Mouse (Mus musculus) heart, embryonic 12.5 days (tissue): ENCODE measurements around the gene Mocs2. TPM values are rescaled to one million over a fixed set of nuclear protein-coding genes. Genes with fewer than 3 reads are reported as not detected.
A peak's percentile ranks its signal among the peaks of the same experiment; 100 is the strongest.

Experiments used
- ATAC-seq: fragments of 200-750 bp; cut with Nextera tagmentation; 2 replicates; pipeline ENCODE4 v1.8.0; 2017; ENCODE audit warnings: moderate TSS enrichment, moderate library complexity; ENCODE audit not compliant: insufficient number of reproducible peaks, low FRiP score
- H3K27ac ChIP-seq: fragments of 300-500 bp; sonication (generic); 2 replicates; pipeline ENCODE4 v1.5.1; 2016; ENCODE audit warnings: mild to moderate bottlenecking, moderate library complexity; ENCODE audit not compliant: poor library complexity, severe bottlenecking
- H3K27me3 ChIP-seq: fragments of 300-500 bp; sonication (generic); replicated peaks from 2 replicates; pipeline ENCODE4 v1.6.1; 2016; ENCODE audit warnings: mild to moderate bottlenecking, moderate library complexity
- H3K36me3 ChIP-seq: fragments of 300-500 bp; sonication (generic); 2 replicates; pipeline ENCODE4 v1.6.1; 2016; ENCODE audit warnings: mild to moderate bottlenecking, moderate library complexity
- H3K4me1 ChIP-seq: fragments of 300-500 bp; sonication (generic); replicated peaks from 2 replicates; pipeline ENCODE4 v1.6.1; 2016; ENCODE audit warnings: mild to moderate bottlenecking
- H3K4me2 ChIP-seq: fragments of 300-500 bp; sonication (generic); 2 replicates; pipeline ENCODE4 v1.6.1; 2016; ENCODE audit warnings: mild to moderate bottlenecking, moderate library complexity
- H3K4me3 ChIP-seq: fragments of 300-500 bp; sonication (generic); 2 replicates; pipeline ENCODE4 v1.5.1; 2016; ENCODE audit warnings: mild to moderate bottlenecking
- H3K9ac ChIP-seq: fragments of 300-500 bp; sonication (generic); 2 replicates; pipeline ENCODE4 v1.6.1; 2016; ENCODE audit warnings: mild to moderate bottlenecking, moderate library complexity
- H3K9me3 ChIP-seq: fragments of 300-500 bp; sonication (generic); replicated peaks from 2 replicates; pipeline ENCODE4 v1.6.1; 2016; ENCODE audit warnings: mild to moderate bottlenecking, moderate library complexity
- WGBS: fragments of 180-500 bp; shearing (Covaris S2); methylation state at CpG from one replicate; pipeline ENCODE4 v1.1.7; 2016; 5-methylcytosine and 5-hydroxymethylcytosine counted together
- polyA plus RNA-seq: library from polyadenylated mRNA; unstranded; fragments of >200 nt; fragmentation: Nextera tagmentation; extraction: Ambion mirVana; gene quantifications from 2 replicates; pipeline ENCODE4 v1.2.1, GENCODE M21; 2016

Gene Mocs2
- polyA plus RNA-seq, 1 experiment from 2014 or later, result 51.7 TPM

DNA sequence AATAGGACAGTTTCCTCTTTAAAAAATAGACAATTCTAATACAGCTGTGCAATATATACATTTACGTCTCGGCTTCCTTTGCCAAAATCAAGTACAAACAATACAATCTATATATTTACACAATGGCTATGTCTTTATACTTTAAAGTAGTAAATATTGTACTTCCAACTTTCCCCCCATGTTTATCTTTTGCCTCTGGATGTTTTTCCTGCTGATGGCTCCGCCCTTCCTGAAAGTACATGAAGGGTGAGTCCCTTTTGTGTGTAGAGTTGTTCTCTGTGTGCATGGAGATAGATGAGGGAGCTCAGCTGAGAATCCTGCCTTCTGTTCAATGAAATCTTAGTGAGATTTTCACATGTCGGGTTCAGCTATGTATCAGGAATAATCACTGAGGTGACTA lies 15.3 kb downstream of the Mocs2 start:
- H3K4me1 ChIP-seq, result peaks cover 2% of the 10 kb centered on the region; the same call in 1 of the 2 replicates
- WGBS, result 84% methylated on average over 4 of the region's 4 CpGs
- H3K36me3 ChIP-seq, result peaks cover 28% of the 10 kb centered on the region
- no peak overlapping the region for H3K4me3 ChIP-seq
- no peaks in the 10 kb centered on the region for H3K27me3 ChIP-seq
- H3K9me3 ChIP-seq, result no peaks in the 10 kb centered on the region
- no peak overlapping the region for H3K4me2 ChIP-seq
- ATAC-seq, result no peak
- no peak overlapping the region for H3K27ac ChIP-seq
- no peak overlapping the region for H3K9ac ChIP-seq

DNA sequence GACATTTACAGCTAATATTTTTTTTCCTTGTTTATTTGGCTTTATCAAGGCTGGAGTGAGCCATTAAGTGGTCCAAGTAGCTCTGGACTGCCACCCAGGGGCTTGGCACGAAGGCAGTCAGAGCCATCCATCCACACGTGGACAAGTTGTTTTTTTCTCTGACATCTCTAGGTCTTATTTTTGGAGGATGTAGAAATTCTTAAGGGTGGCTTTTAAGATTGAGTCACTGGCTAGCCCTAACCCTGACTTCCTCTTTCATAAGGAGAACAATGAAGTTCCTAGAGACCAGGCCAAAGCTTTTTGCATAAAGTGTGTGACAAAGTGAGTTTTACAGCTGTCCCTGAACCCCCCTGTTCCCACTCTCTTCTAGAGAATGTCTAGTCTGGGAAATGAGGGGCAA lies 16.5 kb downstream of the Mocs2 start:
- H3K4me2 ChIP-seq, result no peak overlapping the region
- H3K27me3 ChIP-seq, result no peaks in the 10 kb centered on the region
- H3K9ac ChIP-seq, result no peak overlapping the region
- peaks cover 12% of the 10 kb centered on the region; the same call in 1 of the 2 replicates for H3K4me1 ChIP-seq
- 53% methylated on average over 2 of the region's 2 CpGs for WGBS
- H3K36me3 ChIP-seq, result peaks cover 23% of the 10 kb centered on the region
- no peaks in the 10 kb centered on the region for H3K9me3 ChIP-seq
- no peak overlapping the region for H3K27ac ChIP-seq
- no peak overlapping the region for H3K4me3 ChIP-seq
- ATAC-seq, result no peak

DNA sequence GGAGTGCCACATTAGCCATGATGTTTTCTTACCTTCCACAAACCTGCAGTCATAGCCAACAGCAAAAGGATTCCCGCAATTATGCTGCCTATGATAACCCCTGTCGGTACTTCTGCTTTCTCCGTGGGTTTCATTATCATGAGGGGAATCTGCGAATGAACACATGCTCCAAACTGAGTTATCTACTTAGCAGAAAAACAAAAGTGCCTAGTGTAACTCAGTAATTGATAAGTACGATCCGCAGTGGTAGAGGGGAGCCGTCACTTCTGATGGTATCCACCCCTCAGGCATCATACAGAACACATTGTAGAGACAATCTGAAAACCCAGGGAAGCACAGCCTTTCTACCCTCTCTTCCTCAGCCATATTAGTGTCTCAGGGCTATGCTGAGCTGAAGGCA lies 19.0 kb downstream of the Mocs2 start:
- Histone ChIP-seq H3K9ac (no peak overlapping the region), H3K4me1 (peaks cover 12% of the 10 kb centered on the region), H3K9me3 (no peaks in the 10 kb centered on the region), H3K27me3 (no peaks in the 10 kb centered on the region), H3K4me2 (no peak overlapping the region), H3K27ac (no peak overlapping the region), H3K36me3 (0 out of 2 replicates have a peak, but pooled peaks cover 10% of the 10 kb centered on the region), H3K4me3 (no peak overlapping the region)
- no peak for ATAC-seq
- 67% methylated on average over 7 of the region's 7 CpGs for WGBS

DNA sequence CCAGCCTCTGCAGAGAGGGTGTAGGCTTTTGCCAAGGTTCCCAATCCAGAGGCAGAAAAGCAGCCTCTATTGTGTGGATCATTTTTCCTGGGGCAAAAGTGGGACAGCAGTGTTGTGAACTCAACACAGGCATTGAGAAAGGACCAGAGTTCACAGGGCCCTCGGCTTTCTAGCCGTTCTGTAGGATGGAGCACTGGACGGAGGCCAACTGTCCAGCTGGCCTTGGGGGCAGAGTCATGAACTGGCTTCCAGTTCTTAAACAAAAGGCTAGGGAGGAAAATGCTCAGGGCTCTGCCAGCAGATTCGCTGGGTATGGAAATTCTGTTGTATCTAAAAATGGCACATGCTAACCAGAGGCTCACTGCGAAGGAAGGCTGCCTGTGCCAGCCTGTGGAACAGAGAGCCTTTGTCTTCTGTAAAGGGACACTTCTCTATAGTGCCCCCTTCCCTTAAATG lies 20.5 kb downstream of the Mocs2 start:
- H3K4me1 ChIP-seq, result peaks cover 12% of the 10 kb centered on the region
- 0 out of 2 replicates have a peak, but pooled peaks cover 10% of the 10 kb centered on the region for H3K36me3 ChIP-seq
- H3K27ac ChIP-seq, result peak overlapping the region; percentile 26
- 27% methylated on average over 5 of the region's 5 CpGs for WGBS
- peak; percentile 47; the same call in 1 of the 2 replicates for ATAC-seq
- H3K4me2 ChIP-seq, result no peak overlapping the region
- no peak overlapping the region for H3K4me3 ChIP-seq
- H3K27me3 ChIP-seq, result no peaks in the 10 kb centered on the region
- H3K9me3 ChIP-seq, result no peaks in the 10 kb centered on the region
- H3K9ac ChIP-seq, result no peak overlapping the region

DNA sequence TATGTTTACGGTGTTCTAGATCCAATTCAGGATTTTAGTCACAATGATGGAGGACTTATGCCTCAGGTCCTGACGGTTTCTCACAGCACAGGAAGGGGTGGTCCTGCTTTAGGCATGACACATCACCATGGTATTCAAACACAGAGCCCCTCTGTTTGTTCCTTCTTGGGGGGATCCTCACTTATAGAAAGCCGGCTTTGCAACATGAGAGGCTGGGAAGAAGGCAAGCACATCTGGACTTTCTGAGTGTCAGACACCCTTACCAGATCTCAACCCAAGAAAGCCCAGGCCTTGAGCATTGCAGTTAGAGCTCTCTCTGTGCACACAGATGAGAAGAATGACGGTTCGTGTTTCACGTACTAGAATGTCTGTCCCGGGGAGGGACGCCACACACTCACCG lies 21.1 kb downstream of the Mocs2 start:
- Histone ChIP-seq H3K4me3 (no peak overlapping the region), H3K4me2 (no peak overlapping the region), H3K9me3 (no peaks in the 10 kb centered on the region), H3K27ac (peak overlapping the region; percentile 26), H3K4me1 (peaks cover 12% of the 10 kb centered on the region), H3K9ac (no peak overlapping the region), H3K27me3 (no peaks in the 10 kb centered on the region), H3K36me3 (0 out of 2 replicates have a peak, but pooled peaks cover 10% of the 10 kb centered on the region)
- WGBS, result 66% methylated on average over 9 of the region's 9 CpGs
- no peak for ATAC-seq

DNA sequence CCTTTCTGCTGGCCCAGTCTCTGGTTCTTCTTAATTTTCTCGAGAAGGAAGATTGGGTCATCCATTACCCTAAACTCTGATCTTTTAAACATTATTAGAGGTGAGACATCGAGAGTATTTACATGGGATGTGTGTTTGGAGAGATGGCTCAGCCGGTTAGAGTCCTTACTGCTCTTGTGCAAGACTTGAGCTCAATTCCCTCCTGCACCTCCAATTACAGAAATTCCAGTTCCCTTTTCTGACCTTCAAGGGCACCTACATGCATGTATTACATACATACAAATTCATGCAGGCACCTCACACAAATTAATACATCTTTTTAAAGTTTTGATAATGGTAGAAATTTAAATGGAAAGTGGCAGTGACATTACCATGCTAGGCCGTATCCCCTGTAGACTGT lies 22.5 kb downstream of the Mocs2 start:
- H3K9ac ChIP-seq, result no peak overlapping the region
- H3K27me3 ChIP-seq, result no peaks in the 10 kb centered on the region
- H3K4me3 ChIP-seq, result no peak overlapping the region
- peaks cover 12% of the 10 kb centered on the region for H3K4me1 ChIP-seq
- no peak overlapping the region for H3K4me2 ChIP-seq
- 0 out of 2 replicates have a peak, but pooled peaks cover 4% of the 10 kb centered on the region for H3K36me3 ChIP-seq
- 83% methylated on average over 4 of the region's 4 CpGs for WGBS
- no peak overlapping the region for H3K27ac ChIP-seq
- no peaks in the 10 kb centered on the region for H3K9me3 ChIP-seq
- no peak for ATAC-seq

DNA sequence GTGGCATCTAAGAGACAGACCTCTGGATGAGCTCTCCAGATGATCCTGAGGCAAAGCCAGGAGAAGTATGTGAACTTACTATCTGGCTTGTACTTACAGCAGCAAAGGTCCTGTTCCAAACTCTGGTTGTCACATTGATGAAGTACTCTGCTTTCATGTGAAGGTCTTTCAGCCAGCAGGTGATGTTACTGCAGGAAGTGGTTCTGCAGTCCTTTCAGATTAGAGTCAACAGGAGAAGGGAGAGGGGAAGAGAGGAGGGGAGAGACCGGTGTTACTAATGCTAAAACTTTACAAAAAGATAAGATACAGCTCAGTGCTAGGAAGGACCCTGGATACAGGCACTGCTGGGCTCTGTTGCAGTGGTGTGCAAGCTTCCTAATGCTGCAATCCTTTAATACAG lies 25.3 kb downstream of the Mocs2 start:
- H3K4me1 ChIP-seq, result peaks cover 16% of the 10 kb centered on the region
- no peaks in the 10 kb centered on the region for H3K9me3 ChIP-seq
- H3K4me3 ChIP-seq, result no peak overlapping the region
- peaks cover 7% of the 10 kb centered on the region; the same call in 1 of the 2 replicates for H3K36me3 ChIP-seq
- no peak overlapping the region for H3K4me2 ChIP-seq
- H3K27me3 ChIP-seq, result no peaks in the 10 kb centered on the region
- no peak overlapping the region for H3K27ac ChIP-seq
- no peak overlapping the region for H3K9ac ChIP-seq
- WGBS, result 0% methylated on average over 1 of the region's 1 CpGs
- ATAC-seq, result no peak

DNA sequence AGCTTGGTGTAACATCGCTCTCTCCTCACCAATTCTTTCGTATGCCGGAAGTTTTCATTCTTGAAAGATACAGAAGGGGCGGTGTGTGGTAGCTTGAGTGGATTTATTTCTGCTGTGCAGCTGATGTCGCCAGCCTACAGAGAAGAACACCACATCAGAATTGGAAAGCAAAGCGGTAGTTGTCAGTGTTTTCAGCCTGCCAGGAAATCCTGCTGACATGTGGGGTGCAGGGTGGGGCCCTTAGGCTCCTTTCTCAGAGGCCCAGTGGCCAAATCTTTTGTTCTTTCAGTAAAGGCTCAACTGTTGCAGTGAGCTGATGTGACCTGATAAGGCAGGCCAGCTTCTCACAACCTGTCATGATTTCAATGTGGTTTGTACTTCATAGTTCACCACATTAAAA lies 27.8 kb downstream of the Mocs2 start:
- H3K4me2 ChIP-seq, result no peak overlapping the region
- 65% methylated on average over 6 of the region's 6 CpGs for WGBS
- peaks cover 5% of the 10 kb centered on the region for H3K4me1 ChIP-seq
- ATAC-seq, result no peak
- H3K27ac ChIP-seq, result no peak overlapping the region
- H3K4me3 ChIP-seq, result no peak overlapping the region
- H3K27me3 ChIP-seq, result no peaks in the 10 kb centered on the region
- H3K36me3 ChIP-seq, result peaks cover 7% of the 10 kb centered on the region; the same call in 1 of the 2 replicates
- H3K9ac ChIP-seq, result no peak overlapping the region
- no peaks in the 10 kb centered on the region for H3K9me3 ChIP-seq

DNA sequence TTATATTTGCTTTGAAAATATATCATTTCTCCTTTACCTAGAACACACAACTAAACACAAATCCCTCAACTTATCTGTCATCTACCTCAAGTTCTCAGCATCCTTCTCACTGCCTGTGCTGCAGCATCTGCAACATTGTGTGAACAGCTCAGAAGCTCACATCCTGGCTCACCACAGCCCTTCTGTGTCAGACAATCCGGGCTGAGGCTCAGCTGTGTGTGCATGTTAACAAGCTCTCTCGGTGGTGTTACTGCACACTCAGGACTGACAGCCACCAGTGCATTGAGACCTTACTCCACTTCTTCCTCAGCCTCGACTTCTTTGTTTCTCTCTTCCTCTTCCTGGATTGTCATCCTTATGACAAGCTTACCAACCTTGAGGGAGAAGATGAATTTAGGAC lies 30.9 kb downstream of the Mocs2 start:
- 66% methylated on average over 3 of the region's 3 CpGs for WGBS
- peaks cover 7% of the 10 kb centered on the region; the same call in 1 of the 2 replicates for H3K36me3 ChIP-seq
- no peak overlapping the region for H3K4me3 ChIP-seq
- H3K9me3 ChIP-seq, result no peaks in the 10 kb centered on the region
- no peak overlapping the region for H3K27ac ChIP-seq
- H3K9ac ChIP-seq, result no peak overlapping the region
- no peak overlapping the region for H3K4me2 ChIP-seq
- no peak for ATAC-seq
- no peaks in the 10 kb centered on the region for H3K27me3 ChIP-seq
- H3K4me1 ChIP-seq, result peaks cover 5% of the 10 kb centered on the region

DNA sequence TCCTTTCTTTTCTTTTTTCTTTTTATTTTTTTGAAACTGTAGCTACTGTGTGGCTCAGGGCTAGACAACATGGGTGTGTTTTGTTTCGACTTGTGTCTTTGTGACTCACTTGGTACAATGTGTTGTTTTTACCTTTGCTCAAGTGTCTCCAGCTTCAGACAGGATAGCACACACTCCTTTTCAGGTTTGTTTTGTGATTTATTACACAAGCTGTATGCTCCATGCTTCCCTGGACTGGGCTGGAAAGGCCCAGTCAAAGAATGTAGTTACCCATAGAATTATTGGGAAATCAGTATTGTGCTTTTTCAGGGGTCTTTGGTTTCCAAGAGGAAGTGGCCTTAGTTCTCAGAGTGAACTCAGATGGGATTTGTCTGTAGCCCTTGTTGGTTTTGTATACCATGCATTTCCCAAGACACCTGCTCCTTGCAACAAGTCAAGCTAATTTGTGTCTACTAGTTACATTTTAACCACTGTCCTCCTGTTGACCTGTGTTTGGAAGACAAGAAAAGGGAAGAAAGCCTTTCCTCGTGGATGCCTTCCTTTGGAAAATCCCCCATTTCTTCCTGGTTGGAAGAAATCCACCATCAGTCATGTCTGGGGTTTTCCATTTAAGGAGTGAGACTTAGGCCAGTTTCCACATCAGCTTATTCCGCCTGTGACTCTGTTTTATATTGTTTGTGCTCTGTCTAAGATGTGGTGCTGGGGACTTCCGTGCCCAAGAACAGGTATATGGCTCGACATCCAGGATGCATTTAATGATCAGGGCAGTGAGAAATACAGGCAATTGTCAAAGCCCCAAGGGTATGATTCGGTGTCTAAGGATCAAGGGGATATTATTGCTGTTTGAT lies 34.5 kb downstream of the Mocs2 start:
- WGBS, result 71% methylated on average over 6 of the region's 6 CpGs
- Histone ChIP-seq H3K27me3 (no peaks in the 10 kb centered on the region), H3K9me3 (no peaks in the 10 kb centered on the region), H3K36me3 (peaks cover 6% of the 10 kb centered on the region; the same call in 1 of the 2 replicates), H3K27ac (no peak overlapping the region), H3K4me1 (no peaks in the 10 kb centered on the region), H3K4me3 (no peak overlapping the region), H3K9ac (no peak overlapping the region), H3K4me2 (no peak overlapping the region)
- no peak for ATAC-seq

DNA sequence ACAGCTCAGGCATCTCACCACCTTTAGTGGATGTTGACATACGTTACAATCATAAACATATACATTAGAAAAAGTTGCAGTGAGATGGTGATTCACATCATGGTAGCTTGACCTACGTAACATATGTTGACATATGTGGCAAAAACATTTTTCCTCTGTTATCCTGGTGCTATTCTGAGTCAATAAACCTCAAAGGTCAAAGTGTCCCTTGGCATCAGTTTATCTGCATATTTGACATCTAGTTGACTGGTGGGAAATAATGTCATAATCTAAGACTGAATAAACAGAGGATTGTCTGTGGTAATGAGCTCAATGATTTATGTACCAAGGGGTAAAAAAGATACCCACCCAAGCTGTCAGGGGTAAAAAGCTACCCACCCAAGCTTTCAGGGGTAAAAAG lies 35.1 kb downstream of the Mocs2 start:
- no peaks in the 10 kb centered on the region for H3K27me3 ChIP-seq
- H3K27ac ChIP-seq, result no peak overlapping the region
- no peak overlapping the region for H3K4me2 ChIP-seq
- H3K4me1 ChIP-seq, result no peaks in the 10 kb centered on the region
- no peaks in the 10 kb centered on the region for H3K36me3 ChIP-seq
- no peaks in the 10 kb centered on the region for H3K9me3 ChIP-seq
- H3K4me3 ChIP-seq, result no peak overlapping the region
- H3K9ac ChIP-seq, result no peak overlapping the region
- WGBS, result 81% methylated on average over 2 of the region's 2 CpGs
- no peak for ATAC-seq
